Mouse (Mus musculus) liver, embryonic 13.5 days (tissue): ENCODE measurements at regions not wholly inside any gene's neighbourhood (a gene's known extent, or its start where the extent isn't known, plus 50 kb on each side); places are given as distances from the start of the nearest gene placed in this dataset.

Source experiments
- ATAC-seq: fragments of 200-750 bp; cut with Nextera tagmentation; 2 replicates; pipeline ENCODE4 v1.8.0; 2017; ENCODE audit warnings: low read depth, mild to moderate bottlenecking, moderate number of reproducible peaks, moderate library complexity
- DNase-seq: peaks from one replicate; pipeline ENCODE4 v3.0.0; 2022
- H3K27ac ChIP-seq: fragments of 300-500 bp; sonication (generic); 2 replicates; pipeline ENCODE4 v1.5.1; 2015; ENCODE audit warnings: moderate library complexity, mild to moderate bottlenecking, inconsistent platforms
- H3K27me3 ChIP-seq: fragments of 300-500 bp; sonication (generic); 2 replicates; pipeline ENCODE4 v1.6.1; 2015; ENCODE audit warnings: mild to moderate bottlenecking, inconsistent platforms
- H3K36me3 ChIP-seq: fragments of 300-500 bp; sonication (generic); 2 replicates; pipeline ENCODE4 v1.6.1; 2015; ENCODE audit warnings: mild to moderate bottlenecking, inconsistent platforms
- H3K4me1 ChIP-seq: fragments of 300-500 bp; sonication (generic); replicated peaks from 2 replicates; pipeline ENCODE4 v1.6.1; 2015; ENCODE audit warnings: inconsistent platforms
- H3K4me2 ChIP-seq: fragments of 300-500 bp; sonication (generic); 2 replicates; pipeline ENCODE4 v1.6.1; 2015; ENCODE audit warnings: inconsistent platforms, mild to moderate bottlenecking, moderate library complexity
- H3K4me3 ChIP-seq: fragments of 300-500 bp; sonication (generic); replicated peaks from 2 replicates; pipeline ENCODE4 v1.5.1; 2015; ENCODE audit warnings: mild to moderate bottlenecking, inconsistent platforms
- H3K9ac ChIP-seq: fragments of 300-500 bp; sonication (generic); 2 replicates; pipeline ENCODE4 v1.6.1; 2015; ENCODE audit warnings: mild to moderate bottlenecking, inconsistent platforms
- H3K9me3 ChIP-seq: fragments of 300-500 bp; sonication (generic); replicated peaks from 2 replicates; pipeline ENCODE4 v1.6.1; 2016; ENCODE audit warnings: inconsistent platforms
- WGBS: fragments of 180-500 bp; shearing (Covaris S2); methylation state at CpG from one replicate; pipeline ENCODE4 v1.1.7; 2015; ENCODE audit not compliant: insufficient replicate concordance; 5-methylcytosine and 5-hydroxymethylcytosine counted together

DNA sequence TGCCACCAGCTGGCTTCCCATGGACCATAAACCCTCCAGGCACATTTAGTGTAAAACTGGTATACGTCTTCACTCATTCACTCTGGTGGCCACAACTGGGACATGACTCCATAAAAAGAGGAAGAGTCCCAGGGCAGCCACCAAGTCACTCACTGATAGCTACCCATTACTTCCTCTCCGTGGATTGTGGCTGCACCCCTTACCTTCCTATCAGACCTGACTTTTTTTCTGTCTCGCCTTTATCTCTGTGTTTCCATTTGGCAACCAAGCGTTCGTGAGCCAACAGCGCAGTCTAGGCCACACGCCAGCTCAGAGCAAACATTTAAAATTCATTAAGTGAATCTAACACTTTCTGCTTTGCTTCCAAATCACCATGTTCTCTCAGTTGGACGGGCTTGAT, 53.9 kb upstream of the Slc44a1 start:
- no peak overlapping the region for H3K27ac ChIP-seq
- H3K9me3 ChIP-seq, result no peaks in the 10 kb centered on the region
- 13% methylated on average over 8 of the region's 8 CpGs for WGBS
- H3K27me3 ChIP-seq, result 0 out of 2 replicates have a peak, but pooled peaks cover 2% of the 10 kb centered on the region
- peaks cover 13% of the 10 kb centered on the region for H3K4me1 ChIP-seq
- H3K36me3 ChIP-seq, result no peaks in the 10 kb centered on the region
- H3K4me2 ChIP-seq, result no peak overlapping the region
- DNase-seq (peak; percentile 22), ATAC-seq (peak; percentile 48; the same call in 1 of the 2 replicates)
- no peak overlapping the region for H3K4me3 ChIP-seq
- no peak overlapping the region for H3K9ac ChIP-seq

GRCm38 (mm10) chr4:53384761-53385160, 55.5 kb upstream of the Slc44a1 start:
- ATAC-seq, result peak; percentile 39; the same call in 1 of the 2 replicates

DNA sequence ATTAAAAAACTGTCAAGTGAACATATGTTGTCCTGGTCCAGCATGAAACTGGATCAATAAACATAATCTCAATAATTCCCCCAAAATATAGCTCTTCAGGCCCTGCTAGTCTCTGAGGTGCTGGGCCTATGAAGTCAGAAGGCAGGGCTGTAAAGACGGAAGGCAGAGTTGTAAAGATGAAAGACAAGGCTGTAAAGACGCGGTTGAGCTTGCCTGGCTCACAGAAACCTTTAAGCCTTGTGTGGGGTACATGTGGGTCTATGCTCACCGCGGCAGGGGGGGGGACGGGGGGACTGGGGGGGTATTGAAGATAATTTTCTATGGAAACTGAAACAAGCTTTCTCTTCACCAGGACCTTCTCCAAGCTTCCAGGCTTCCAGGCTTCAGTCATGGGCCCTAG, 56.1 kb upstream of the Slc44a1 start:
- H3K4me2 ChIP-seq, result no peak overlapping the region
- DNase-seq, result no peak
- H3K27ac ChIP-seq, result no peak overlapping the region
- H3K36me3 ChIP-seq, result no peaks in the 10 kb centered on the region
- no peak overlapping the region for H3K9ac ChIP-seq
- ATAC-seq, result no peak
- 0 out of 2 replicates have a peak, but pooled peaks cover 2% of the 10 kb centered on the region for H3K27me3 ChIP-seq
- no peak overlapping the region for H3K4me3 ChIP-seq
- peaks cover 13% of the 10 kb centered on the region for H3K4me1 ChIP-seq
- WGBS, result 49% methylated on average over 6 of the region's 6 CpGs
- no peaks in the 10 kb centered on the region for H3K9me3 ChIP-seq

More at GRCm38 (mm10) chr4:53384761-53385160, 55.5 kb upstream of the Slc44a1 start:
- H3K4me1 ChIP-seq, result peaks cover 13% of the 10 kb centered on the region
- peak overlapping the region; percentile 36 for H3K4me2 ChIP-seq
- H3K9ac ChIP-seq, result no peak overlapping the region
- 0 out of 2 replicates have a peak, but pooled peaks cover 2% of the 10 kb centered on the region for H3K27me3 ChIP-seq
- H3K4me3 ChIP-seq, result no peak overlapping the region
- no peak overlapping the region for H3K27ac ChIP-seq
- H3K9me3 ChIP-seq, result no peaks in the 10 kb centered on the region
- 19% methylated on average over 6 of the region's 6 CpGs for WGBS
- H3K36me3 ChIP-seq, result no peaks in the 10 kb centered on the region
- peak; percentile 42 for DNase-seq

DNA sequence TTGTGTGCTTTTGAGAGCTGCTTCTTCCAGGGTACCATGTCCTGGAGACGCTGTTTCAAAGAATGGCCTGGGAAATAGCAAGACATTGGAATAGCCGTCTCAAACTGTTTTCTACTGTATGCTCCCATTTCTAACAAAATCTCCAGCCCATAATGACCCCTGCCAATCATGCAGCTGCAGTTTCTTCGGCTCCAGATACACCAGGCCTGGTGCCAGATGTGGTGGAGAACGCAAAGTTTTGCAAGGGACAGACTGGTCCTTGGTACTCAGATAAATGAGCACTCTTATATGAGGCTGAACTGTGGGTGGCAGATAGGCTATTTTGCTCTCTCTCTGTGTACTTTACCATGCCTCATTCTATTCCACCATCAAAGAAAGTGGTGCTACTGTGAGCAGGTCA, 58.2 kb upstream of the Slc44a1 start:
- Histone ChIP-seq H3K9me3 (no peaks in the 10 kb centered on the region), H3K4me3 (no peak overlapping the region), H3K27ac (no peak overlapping the region), H3K36me3 (no peaks in the 10 kb centered on the region), H3K4me1 (peaks cover 13% of the 10 kb centered on the region), H3K27me3 (0 out of 2 replicates have a peak, but pooled peaks cover 2% of the 10 kb centered on the region), H3K4me2 (no peak overlapping the region), H3K9ac (no peak overlapping the region)
- WGBS, result 65% methylated on average over 4 of the region's 4 CpGs
- DNase-seq (no peak), ATAC-seq (no peak)

- H3K9me3 ChIP-seq, result no peaks in the 10 kb centered on the region
- 47% methylated on average over 1 of the region's 1 CpGs for whole genome bisulfite sequencing
- no peak overlapping the region for H3K4me2 ChIP-seq
- DNase-seq, result no peak
- no peak overlapping the region for H3K9ac ChIP-seq
- no peaks in the 10 kb centered on the region for H3K27me3 ChIP-seq
- 0 out of 2 replicates have a peak, but pooled peaks cover 1% of the 10 kb centered on the region for H3K4me1 ChIP-seq
- ATAC-seq, result no peak
- no peak overlapping the region for H3K4me3 ChIP-seq
- H3K36me3 ChIP-seq, result no peaks in the 10 kb centered on the region
- no peak overlapping the region for H3K27ac ChIP-seq
Observed at GRCm38 (mm10) chr4:53379855-53380254, 60.4 kb upstream of the Slc44a1 start.

- WGBS, result 84% methylated on average over 4 of the region's 4 CpGs
- H3K4me3 ChIP-seq, result no peak overlapping the region
- ATAC-seq (no peak), DNase-seq (no peak)
- no peak overlapping the region for H3K27ac ChIP-seq
- no peaks in the 10 kb centered on the region for H3K9me3 ChIP-seq
- H3K36me3 ChIP-seq, result no peaks in the 10 kb centered on the region
- no peak overlapping the region for H3K4me2 ChIP-seq
- H3K4me1 ChIP-seq, result no peaks in the 10 kb centered on the region
- no peaks in the 10 kb centered on the region for H3K27me3 ChIP-seq
- no peak overlapping the region for H3K9ac ChIP-seq
Observed at GRCm38 (mm10) chr4:53376995-53377394, 63.2 kb upstream of the Slc44a1 start.

GRCm38 (mm10) chr4:53356374-53356773, 83.8 kb upstream of the Slc44a1 start:
- H3K4me3 ChIP-seq, result no peak overlapping the region
- H3K4me1 ChIP-seq, result no peaks in the 10 kb centered on the region
- no peak overlapping the region for H3K4me2 ChIP-seq
- no peak overlapping the region for H3K27ac ChIP-seq
- H3K27me3 ChIP-seq, result no peaks in the 10 kb centered on the region
- DNase-seq, result no peak
- H3K9ac ChIP-seq, result no peak overlapping the region
- no peak for ATAC-seq
- 60% methylated on average over 2 of the region's 2 CpGs for WGBS
- H3K36me3 ChIP-seq, result no peaks in the 10 kb centered on the region
- no peaks in the 10 kb centered on the region for H3K9me3 ChIP-seq

DNA sequence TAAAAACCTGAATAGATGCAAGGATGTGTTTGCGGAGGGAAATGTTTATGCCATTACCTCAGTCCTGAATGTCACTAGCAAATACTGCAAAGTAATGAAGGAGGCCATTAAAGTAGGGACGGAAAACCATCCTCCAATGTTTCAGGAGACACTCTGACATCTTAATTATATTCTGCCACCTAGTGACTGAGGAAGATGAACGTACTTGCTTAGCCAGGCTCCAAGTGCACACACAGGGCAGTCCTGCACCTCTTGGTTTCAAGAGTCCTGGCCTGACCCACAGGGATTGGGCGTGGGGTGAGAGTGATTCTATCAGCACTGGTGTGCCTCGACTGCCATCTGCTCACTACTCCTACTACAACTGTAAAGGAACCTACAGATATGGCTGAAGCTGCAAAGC, 85.3 kb upstream of the Slc44a1 start:
- Histone ChIP-seq H3K36me3 (no peaks in the 10 kb centered on the region), H3K9me3 (no peaks in the 10 kb centered on the region), H3K4me1 (no peaks in the 10 kb centered on the region), H3K27me3 (no peaks in the 10 kb centered on the region), H3K9ac (no peak overlapping the region), H3K27ac (no peak overlapping the region), H3K4me2 (no peak overlapping the region), H3K4me3 (no peak overlapping the region)
- no peak for DNase-seq
- no peak for ATAC-seq
- WGBS, result 24% methylated on average over 5 of the region's 5 CpGs

GRCm38 (mm10) chr4:53353399-53354090, 86.7 kb upstream of the Slc44a1 start:
- DNase-seq (no peak), ATAC-seq (no peak)
- Histone ChIP-seq H3K4me1 (no peaks in the 10 kb centered on the region), H3K36me3 (no peaks in the 10 kb centered on the region), H3K9me3 (no peaks in the 10 kb centered on the region), H3K4me2 (no peak overlapping the region), H3K27me3 (no peaks in the 10 kb centered on the region), H3K27ac (no peak overlapping the region), H3K9ac (no peak overlapping the region), H3K4me3 (no peak overlapping the region)
- WGBS, result 28% methylated on average over 4 of the region's 4 CpGs

DNA sequence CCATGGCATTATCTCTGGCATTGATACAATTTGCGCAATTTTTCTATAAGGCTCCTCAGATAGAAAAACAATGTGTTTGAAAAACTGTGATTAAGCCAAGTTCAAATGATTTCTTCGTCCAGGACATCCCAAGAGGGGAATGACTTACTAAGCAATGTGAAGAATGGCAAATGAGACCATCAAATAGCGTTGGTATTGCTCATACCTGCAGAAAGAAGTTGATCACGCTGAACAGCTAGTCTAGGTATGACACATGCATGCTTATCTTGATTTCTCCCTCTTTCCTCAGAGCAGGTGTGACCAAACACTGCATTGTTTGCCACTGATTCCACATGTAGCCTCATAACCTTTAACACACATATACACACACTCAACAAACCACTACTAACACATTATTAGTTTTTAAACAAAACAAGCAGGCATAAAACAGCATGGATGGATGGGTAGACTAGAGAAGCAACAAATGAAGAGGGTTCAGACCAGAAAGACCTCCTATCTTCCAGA, 89.1 kb upstream of the Slc44a1 start:
- Histone ChIP-seq H3K4me3 (no peak overlapping the region), H3K9ac (no peak overlapping the region), H3K36me3 (no peaks in the 10 kb centered on the region), H3K27me3 (no peaks in the 10 kb centered on the region), H3K4me2 (no peak overlapping the region), H3K4me1 (no peaks in the 10 kb centered on the region), H3K9me3 (no peaks in the 10 kb centered on the region), H3K27ac (no peak overlapping the region)
- DNase-seq, result no peak
- no peak for ATAC-seq
- 70% methylated on average over 4 of the region's 4 CpGs for WGBS

DNA sequence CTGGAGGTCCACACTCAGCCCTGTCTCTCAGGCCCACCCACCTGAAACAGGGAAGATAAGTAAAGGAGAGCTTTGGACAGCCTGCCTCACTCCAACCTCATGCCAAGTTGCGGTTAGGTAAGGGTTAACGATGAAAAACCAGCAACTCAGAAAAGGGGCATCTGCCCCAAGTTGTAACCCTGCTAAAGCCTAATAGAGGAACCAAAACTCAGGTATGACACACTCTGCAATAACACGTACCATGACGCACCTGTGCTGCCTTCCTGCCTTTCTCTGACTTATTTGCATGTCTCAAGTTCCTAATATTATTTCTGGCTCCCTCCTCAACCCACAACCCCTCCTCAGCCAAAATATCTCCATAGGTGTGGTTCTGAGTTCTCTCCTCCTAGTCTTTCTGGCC, 94.9 kb upstream of the Slc44a1 start:
- H3K36me3 ChIP-seq, result no peaks in the 10 kb centered on the region
- no peaks in the 10 kb centered on the region for H3K27me3 ChIP-seq
- DNase-seq (no peak), ATAC-seq (no peak)
- no peak overlapping the region for H3K27ac ChIP-seq
- no peak overlapping the region for H3K4me2 ChIP-seq
- WGBS, result 72% methylated on average over 4 of the region's 4 CpGs
- no peaks in the 10 kb centered on the region for H3K4me1 ChIP-seq
- no peaks in the 10 kb centered on the region for H3K9me3 ChIP-seq
- no peak overlapping the region for H3K9ac ChIP-seq
- no peak overlapping the region for H3K4me3 ChIP-seq

DNA sequence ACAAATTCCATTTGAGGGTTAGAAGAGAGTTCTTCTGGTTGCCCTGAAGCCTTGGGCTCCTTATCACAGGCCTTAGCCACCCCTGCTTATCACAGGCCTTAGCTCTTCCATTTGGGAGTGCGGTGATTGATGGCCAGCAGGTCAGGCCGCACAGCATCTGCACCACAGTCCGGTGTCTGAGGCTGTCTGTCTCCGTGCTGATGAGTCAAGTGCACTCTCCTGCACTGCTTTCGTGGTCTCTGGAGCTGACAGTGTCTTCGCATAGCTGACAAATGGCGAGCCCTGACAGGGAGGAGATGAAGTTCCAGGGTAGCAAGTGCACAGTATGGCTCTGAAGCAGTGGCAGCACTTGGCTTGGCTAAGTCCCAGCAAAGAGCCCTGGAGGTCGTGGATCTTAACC, 95.7 kb upstream of the Slc44a1 start:
- H3K9me3 ChIP-seq, result no peaks in the 10 kb centered on the region
- DNase-seq (no peak), ATAC-seq (no peak)
- no peak overlapping the region for H3K27ac ChIP-seq
- H3K9ac ChIP-seq, result no peak overlapping the region
- H3K27me3 ChIP-seq, result no peaks in the 10 kb centered on the region
- H3K4me3 ChIP-seq, result no peak overlapping the region
- 46% methylated on average over 8 of the region's 8 CpGs for WGBS
- no peaks in the 10 kb centered on the region for H3K36me3 ChIP-seq
- H3K4me2 ChIP-seq, result no peak overlapping the region
- H3K4me1 ChIP-seq, result no peaks in the 10 kb centered on the region
